Mouse (Mus musculus): ENCODE data around the gene Adap1.

GRCm38 (mm10) chr5:139326111-139326696 lies 782 bp upstream of the Adap1 start:
- TF ChIP-seq CTCF (IDR thresholded peaks at IDR 0.05) = no peak
- TF ChIP-seq EP300 (IDR thresholded peaks at IDR 0.05; ENCODE audit: insufficient read depth, low read depth, low read length) = no peak
- TF ChIP-seq POLR2A (IDR thresholded peaks at IDR 0.05; ENCODE audit: insufficient read depth, low read depth, low read length) = no peak

Measured in heart, adult 2 months (tissue).